Mouse (Mus musculus) CD4-positive helper T cell, adult 2 months (primary cell): ENCODE measurements around the gene Sox8.

Experiments used
- DNase-seq: peaks from one replicate; pipeline ENCODE4 v3.0.0-alpha.2; 2012; ENCODE audit warnings: low read depth, missing footprints, low spot score

Gene Sox8

GRCm38 (mm10) chr17:25555666-25556629 is 14.5 kb downstream of the Sox8 start:
- no peak for DNase-seq

- no peak for DNase-seq
Measured at GRCm38 (mm10) chr17:25555159-25555558, 15.3 kb downstream of the Sox8 start.

- DNase-seq: no peak
Measured at GRCm38 (mm10) chr17:25551313-25551712, 19.2 kb downstream of the Sox8 start.

GRCm38 (mm10) chr17:25550020-25550419 is 20.5 kb downstream of the Sox8 start:
- no peak for DNase-seq

- no peak for DNase-seq
Measured at GRCm38 (mm10) chr17:25547026-25547425, 23.5 kb downstream of the Sox8 start.

- DNase-seq: no peak
Measured at GRCm38 (mm10) chr17:25541768-25542167, 28.7 kb downstream of the Sox8 start.

GRCm38 (mm10) chr17:25540731-25541130 is 29.8 kb downstream of the Sox8 start:
- DNase-seq: no peak

- DNase-seq: no peak
Measured at GRCm38 (mm10) chr17:25538945-25539875, 31.3 kb downstream of the Sox8 start.

- DNase-seq: no peak
Measured at GRCm38 (mm10) chr17:25530357-25531022, 40.0 kb downstream of the Sox8 start.

GRCm38 (mm10) chr17:25522080-25522479 is 48.4 kb downstream of the Sox8 start:
- DNase-seq: no peak

- no peak for DNase-seq
Measured at GRCm38 (mm10) chr17:25520492-25520891, 50.0 kb downstream of the Sox8 start.

- DNase-seq: no peak
Measured at GRCm38 (mm10) chr17:25519511-25519910, 51.0 kb downstream of the Sox8 start.

GRCm38 (mm10) chr17:25518144-25518543 is 52.3 kb downstream of the Sox8 start:
- DNase-seq: no peak

GRCm38 (mm10) chr17:25516315-25516714 is 54.2 kb downstream of the Sox8 start:
- DNase-seq: no peak
